Mouse (Mus musculus) kidney, embryonic 16.5 days (tissue): ENCODE measurements around the gene Prdm5. TPM values are rescaled to one million over a fixed set of nuclear protein-coding genes. Genes with fewer than 3 reads are reported as not detected.

ENCODE experiments used
- ATAC-seq: fragments of 200-750 bp; cut with Nextera tagmentation; 2 replicates; pipeline ENCODE4 v1.8.0; 2017; ENCODE audit warnings: moderate TSS enrichment; ENCODE audit not compliant: low FRiP score, low TSS enrichment
- H3K27ac ChIP-seq: fragments of 300-500 bp; sonication (generic); 2 replicates; pipeline ENCODE4 v1.5.1; 2014; ENCODE audit warnings: low read length
- H3K27me3 ChIP-seq: fragments of 300-500 bp; sonication (generic); 2 replicates; pipeline ENCODE4 v1.6.1; 2014; ENCODE audit warnings: low read length, control low read depth, mixed read lengths; ENCODE audit not compliant: insufficient read depth
- H3K36me3 ChIP-seq: fragments of 300-500 bp; sonication (generic); 2 replicates; pipeline ENCODE4 v1.6.1; 2014; ENCODE audit warnings: low read length, control low read depth, mixed read lengths; ENCODE audit not compliant: insufficient read depth
- H3K4me1 ChIP-seq: fragments of 300-500 bp; sonication (generic); 2 replicates; pipeline ENCODE4 v1.6.1; 2014; ENCODE audit warnings: low read length, control low read depth, mixed read lengths; ENCODE audit not compliant: insufficient read depth
- H3K4me2 ChIP-seq: fragments of 300-500 bp; sonication (generic); replicated peaks from 2 replicates; pipeline ENCODE4 v1.6.1; 2014; ENCODE audit warnings: low read depth, low read length
- H3K4me3 ChIP-seq: fragments of 300-500 bp; sonication (generic); 2 replicates; pipeline ENCODE4 v1.5.1; 2014; ENCODE audit warnings: mild to moderate bottlenecking, low read length
- H3K9ac ChIP-seq: fragments of 300-500 bp; sonication (generic); replicated peaks from 2 replicates; pipeline ENCODE4 v1.6.1; 2014; ENCODE audit warnings: low read length
- H3K9me3 ChIP-seq: fragments of 300-500 bp; sonication (generic); 2 replicates; pipeline ENCODE4 v1.6.1; 2016; ENCODE audit warnings: low read length, control low read depth
- WGBS: fragments of 180-500 bp; shearing (Covaris S2); extraction: QIAGEN DNeasy Blood & Tissue Kit; methylation state at CpG from one replicate; pipeline ENCODE4 v1.1.7; 2014; 5-methylcytosine and 5-hydroxymethylcytosine counted together
- polyA plus RNA-seq: library from polyadenylated mRNA; unstranded; fragments of >200 nt; fragmentation: Nextera tagmentation; extraction: Ambion mirVana; gene quantifications from 2 replicates; pipeline ENCODE4 v1.2.1, GENCODE M21; 2015

Gene Prdm5
- polyA plus RNA-seq: 20.3 and 23.6 TPM in 2 replicates

GRCm38 (mm10) chr6:65778861-65779688 lies at the start of gene Prdm5:
Prdm5 (plus strand) TSS chr6:65778988.
- H3K9ac ChIP-seq: peak within 1 kb of the TSS; percentile 91
- 4% methylated on average over 47 of the region's 56 CpGs for WGBS
- H3K4me3 ChIP-seq: peak within 1 kb of the TSS; percentile 77
- ATAC-seq: peak; percentile 96
- no peaks in the 10 kb centered on the region for H3K9me3 ChIP-seq
- peaks cover 28% of the 10 kb centered on the region for H3K4me1 ChIP-seq
- H3K27ac ChIP-seq: peak within 1 kb of the TSS; percentile 66
- no peaks in the 10 kb centered on the region for H3K27me3 ChIP-seq
- H3K36me3 ChIP-seq: no peaks in the 10 kb centered on the region
- H3K4me2 ChIP-seq: peak within 1 kb of the TSS; percentile 82

GRCm38 (mm10) chr6:65739442-65739841 lies 39.3 kb upstream of the Prdm5 start:
- Histone ChIP-seq H3K27ac (no peak overlapping the region), H3K27me3 (no peaks in the 10 kb centered on the region), H3K36me3 (no peaks in the 10 kb centered on the region), H3K4me2 (no peak overlapping the region), H3K9ac (no peak overlapping the region), H3K4me1 (no peaks in the 10 kb centered on the region), H3K9me3 (no peaks in the 10 kb centered on the region), H3K4me3 (no peak overlapping the region)
- ATAC-seq: peak; percentile 31; the same call in 1 of the 2 replicates
- WGBS: 50% methylated on average over 6 of the region's 8 CpGs

- Histone ChIP-seq H3K4me3 (no peak overlapping the region), H3K9me3 (peaks cover 3% of the 10 kb centered on the region; the same call in 1 of the 2 replicates), H3K9ac (no peak overlapping the region), H3K27me3 (no peaks in the 10 kb centered on the region), H3K4me1 (no peaks in the 10 kb centered on the region), H3K36me3 (no peaks in the 10 kb centered on the region), H3K27ac (no peak overlapping the region), H3K4me2 (no peak overlapping the region)
- no peak for ATAC-seq
- WGBS: 38% methylated on average over 1 of the region's 1 CpGs
Measured at GRCm38 (mm10) chr6:65743144-65743870, 35.5 kb upstream of the Prdm5 start.

- no peaks in the 10 kb centered on the region for H3K27me3 ChIP-seq
- H3K9me3 ChIP-seq: peaks cover 3% of the 10 kb centered on the region; the same call in 1 of the 2 replicates
Measured at GRCm38 (mm10) chr6:65743871-65744202, 35.0 kb upstream of the Prdm5 start.

GRCm38 (mm10) chr6:65758214-65758613 lies 20.6 kb upstream of the Prdm5 start:
- no peaks in the 10 kb centered on the region for H3K36me3 ChIP-seq
- H3K9ac ChIP-seq: no peak overlapping the region
- no peaks in the 10 kb centered on the region for H3K9me3 ChIP-seq
- no peak overlapping the region for H3K27ac ChIP-seq
- ATAC-seq: no peak
- WGBS: 57% methylated on average over 7 of the region's 7 CpGs
- H3K27me3 ChIP-seq: no peaks in the 10 kb centered on the region
- no peak overlapping the region for H3K4me2 ChIP-seq
- no peak overlapping the region for H3K4me3 ChIP-seq
- no peaks in the 10 kb centered on the region for H3K4me1 ChIP-seq

More at GRCm38 (mm10) chr6:65743871-65744202, 35.0 kb upstream of the Prdm5 start:
- ATAC-seq: no peak
- Histone ChIP-seq H3K36me3 (no peaks in the 10 kb centered on the region), H3K4me1 (no peaks in the 10 kb centered on the region), H3K4me3 (no peak overlapping the region), H3K4me2 (no peak overlapping the region), H3K27ac (no peak overlapping the region), H3K9ac (no peak overlapping the region)

- no peak overlapping the region for H3K4me2 ChIP-seq
- no peak overlapping the region for H3K4me3 ChIP-seq
- H3K27ac ChIP-seq: no peak overlapping the region
- no peaks in the 10 kb centered on the region for H3K9me3 ChIP-seq
- no peak for ATAC-seq
- 82% methylated on average over 5 of the region's 5 CpGs for whole genome bisulfite sequencing
- H3K4me1 ChIP-seq: no peaks in the 10 kb centered on the region
- H3K27me3 ChIP-seq: no peaks in the 10 kb centered on the region
- H3K9ac ChIP-seq: no peak overlapping the region
- H3K36me3 ChIP-seq: no peaks in the 10 kb centered on the region
Measured at GRCm38 (mm10) chr6:65759174-65759573, 19.6 kb upstream of the Prdm5 start.

GRCm38 (mm10) chr6:65760073-65760472 lies 18.7 kb upstream of the Prdm5 start:
- WGBS: 90% methylated on average over 3 of the region's 3 CpGs
- Histone ChIP-seq H3K9ac (no peak overlapping the region), H3K4me1 (peaks cover 5% of the 10 kb centered on the region), H3K4me2 (no peak overlapping the region), H3K4me3 (no peak overlapping the region), H3K27me3 (no peaks in the 10 kb centered on the region), H3K9me3 (no peaks in the 10 kb centered on the region), H3K36me3 (no peaks in the 10 kb centered on the region), H3K27ac (no peak overlapping the region)
- no peak for ATAC-seq

GRCm38 (mm10) chr6:65764459-65764858 lies 14.3 kb upstream of the Prdm5 start:
- Histone ChIP-seq H3K4me1 (peaks cover 9% of the 10 kb centered on the region), H3K27ac (no peak overlapping the region), H3K4me2 (no peak overlapping the region), H3K27me3 (no peaks in the 10 kb centered on the region), H3K9me3 (no peaks in the 10 kb centered on the region), H3K4me3 (no peak overlapping the region), H3K9ac (no peak overlapping the region), H3K36me3 (no peaks in the 10 kb centered on the region)
- WGBS: 81% methylated on average over 2 of the region's 2 CpGs
- no peak for ATAC-seq

- no peaks in the 10 kb centered on the region for H3K27me3 ChIP-seq
- peak overlapping the region; percentile 41 for H3K4me2 ChIP-seq
- H3K4me1 ChIP-seq: peaks cover 9% of the 10 kb centered on the region
- H3K9me3 ChIP-seq: no peaks in the 10 kb centered on the region
- H3K36me3 ChIP-seq: no peaks in the 10 kb centered on the region
- 16% methylated on average over 8 of the region's 8 CpGs for WGBS
- no peak overlapping the region for H3K4me3 ChIP-seq
- no peak overlapping the region for H3K27ac ChIP-seq
- peak; percentile 74; the same call in 1 of the 2 replicates for ATAC-seq
- no peak overlapping the region; the same call in 1 of the 2 replicates for H3K9ac ChIP-seq
Measured at GRCm38 (mm10) chr6:65765057-65765456, 13.7 kb upstream of the Prdm5 start.
